Mouse (Mus musculus) kidney, postnatal 14 days (tissue): Measurements from ENCODE around the gene Epb41.
A peak's percentile ranks its signal among the peaks of the same experiment; 100 is the strongest.

ENCODE experiments used
- DNase-seq: peaks from one replicate; pipeline ENCODE4 v3.0.0; 2022; ENCODE audit warnings: mixed read lengths

Epb41 gene

GRCm38 (mm10) chr4:132074077-132074932 lies 816 bp downstream of the Epb41 start, which contains the start of gene Gm10300:
Gene Gm10300 (plus strand): TSS chr4:132074697.
- DNase-seq = peak; percentile 60

GRCm38 (mm10) chr4:132072946-132073345 lies 2.2 kb downstream of the Epb41 start:
- DNase-seq = peak; percentile 89

GRCm38 (mm10) chr4:132072156-132072555 lies 3.0 kb downstream of the Epb41 start:
- DNase-seq = no peak

GRCm38 (mm10) chr4:132071674-132072073 lies 3.4 kb downstream of the Epb41 start:
- DNase-seq = peak; percentile 48

- no peak for DNase-seq
These were observed 7.2 kb downstream of the Epb41 start for GRCm38 (mm10) chr4:132067938-132068235.

- no peak for DNase-seq
These were observed 7.8 kb downstream of the Epb41 start for GRCm38 (mm10) chr4:132067112-132067937.

GRCm38 (mm10) chr4:132066101-132066773 lies 8.9 kb downstream of the Epb41 start:
- peak; percentile 93 for DNase-seq

- DNase-seq = no peak
These were observed 9.5 kb downstream of the Epb41 start for GRCm38 (mm10) chr4:132065578-132065977.

- no peak for DNase-seq
These were observed 10.6 kb downstream of the Epb41 start for GRCm38 (mm10) chr4:132064550-132064949.

GRCm38 (mm10) chr4:132062934-132063884 lies 11.9 kb downstream of the Epb41 start:
- DNase-seq = peak; percentile 65

- peak; percentile 64 for DNase-seq
These were observed 12.8 kb downstream of the Epb41 start for GRCm38 (mm10) chr4:132062289-132062688.

- no peak for DNase-seq
These were observed 14.9 kb downstream of the Epb41 start for GRCm38 (mm10) chr4:132060040-132060832.

- no peak for DNase-seq
These were observed 15.6 kb downstream of the Epb41 start for GRCm38 (mm10) chr4:132059541-132059940.

- no peak for DNase-seq
These were observed 17.8 kb downstream of the Epb41 start for GRCm38 (mm10) chr4:132057311-132057710.

GRCm38 (mm10) chr4:132051321-132052275 lies 23.5 kb downstream of the Epb41 start:
- no peak for DNase-seq

GRCm38 (mm10) chr4:132049549-132050200 lies 25.4 kb downstream of the Epb41 start:
- no peak for DNase-seq

- DNase-seq = peak; percentile 93
These were observed 26.1 kb downstream of the Epb41 start for GRCm38 (mm10) chr4:132048995-132049404.

- peak; percentile 58 for DNase-seq
These were observed 26.8 kb downstream of the Epb41 start for GRCm38 (mm10) chr4:132048011-132048991.
